Mouse (Mus musculus) c-Kit-positive CD71-positive TER-119-positive erythroid progenitor cells, embryonic 14.5 days (primary cell): ENCODE measurements around the gene Irx4.

Experiments used
- DNase-seq: peaks from one replicate; pipeline ENCODE4 v3.0.0-alpha.2; 2013; ENCODE audit warnings: low spot score

Gene Irx4

DNA sequence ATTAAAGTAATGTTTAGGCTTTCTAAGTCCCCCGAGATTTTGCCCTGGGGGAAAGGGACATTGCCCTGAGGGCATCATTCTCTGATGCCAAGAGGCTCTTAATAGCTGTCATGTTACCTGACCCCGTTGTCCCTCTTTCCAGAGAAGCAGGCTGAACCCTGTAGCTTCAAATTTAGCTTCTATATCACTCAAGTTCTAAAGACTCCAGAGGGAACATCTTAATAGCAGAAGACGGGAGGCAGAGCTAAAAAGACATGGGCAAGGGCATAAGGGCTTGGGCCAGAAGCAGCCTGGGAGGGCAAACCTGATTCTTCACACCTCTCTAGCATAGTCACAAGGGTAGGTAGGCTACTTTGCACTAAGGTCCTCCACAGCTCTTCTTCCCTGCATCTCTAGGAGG lies 9.6 kb downstream of the Irx4 start:
- DNase-seq, result no peak

DNA sequence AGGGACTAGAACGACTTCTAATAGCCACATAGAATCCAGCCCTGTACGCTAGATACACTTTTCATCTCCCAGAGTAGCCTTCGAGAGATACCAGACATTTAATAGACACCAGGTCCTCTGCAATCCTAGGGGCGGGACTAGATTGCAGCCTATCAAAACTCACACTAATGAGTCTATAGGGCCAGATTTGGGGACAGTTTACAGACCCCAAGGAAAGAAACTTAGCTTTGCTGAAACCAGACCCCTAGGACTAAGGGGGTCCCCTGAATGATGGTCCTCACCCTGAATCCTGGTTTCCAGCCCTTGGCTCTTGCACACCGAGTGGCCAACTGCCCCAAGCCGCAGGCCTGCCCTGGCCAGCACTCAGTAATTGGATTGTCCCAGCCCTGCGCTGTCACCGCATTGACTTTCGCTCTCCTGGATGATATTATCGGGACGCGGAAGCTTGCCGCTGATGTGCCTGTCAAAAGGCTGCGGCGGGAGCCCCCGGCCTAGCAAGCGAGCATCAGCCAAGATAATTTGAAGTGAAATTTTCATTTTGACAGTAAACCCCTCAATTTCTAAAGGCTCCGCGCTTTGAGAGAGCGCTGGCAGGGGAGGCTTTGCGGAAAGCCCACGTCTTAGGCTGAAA lies 10.3 kb downstream of the Irx4 start:
- DNase-seq, result no peak

DNA sequence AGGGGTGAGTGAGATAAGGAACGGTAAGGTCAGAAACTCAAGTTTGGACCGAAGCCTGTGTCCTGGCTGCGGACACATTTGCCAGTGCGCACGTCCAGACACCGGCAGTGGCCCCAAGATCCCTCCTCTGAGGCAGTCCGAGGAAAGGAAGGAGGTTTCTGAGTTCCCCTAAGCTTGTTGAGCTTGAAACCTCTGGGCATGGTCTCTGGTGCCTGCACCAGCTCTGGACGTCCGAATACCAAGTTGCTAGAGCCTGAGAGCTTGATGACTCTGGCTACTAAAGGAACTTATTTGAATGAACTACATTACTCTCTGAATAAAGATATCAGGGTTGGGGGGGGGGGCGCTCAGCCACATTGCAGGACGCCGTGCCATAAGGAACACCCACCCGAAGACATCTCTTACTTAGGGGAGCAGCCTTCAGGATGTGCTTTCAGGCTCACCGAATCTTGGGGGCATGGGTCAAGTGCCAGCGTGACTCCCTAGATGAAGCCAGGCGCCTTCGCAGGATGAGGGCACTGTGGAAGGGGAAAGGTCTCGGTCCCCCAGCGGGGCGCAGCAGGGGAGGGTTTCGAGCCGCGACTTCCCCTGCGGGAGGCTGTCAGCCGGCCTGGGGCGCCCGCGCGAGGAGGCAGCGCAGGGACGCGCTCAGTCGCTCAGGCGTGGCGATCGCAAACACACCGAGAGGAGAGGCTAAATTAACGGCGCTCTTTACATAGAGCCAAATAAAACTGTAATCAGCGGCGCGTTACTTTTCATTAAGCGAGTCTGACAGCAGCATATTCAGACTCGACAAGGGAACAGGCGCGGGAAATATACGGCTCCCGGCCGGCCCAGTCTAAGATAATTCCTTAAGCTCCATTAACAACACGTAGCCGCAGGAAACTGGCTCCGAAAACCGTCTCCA lies 11.3 kb downstream of the Irx4 start:
- no peak for DNase-seq

- DNase-seq, result no peak
Measured at GRCm38 (mm10) chr13:73272794-73273282, 12.6 kb downstream of the Irx4 start.

DNA sequence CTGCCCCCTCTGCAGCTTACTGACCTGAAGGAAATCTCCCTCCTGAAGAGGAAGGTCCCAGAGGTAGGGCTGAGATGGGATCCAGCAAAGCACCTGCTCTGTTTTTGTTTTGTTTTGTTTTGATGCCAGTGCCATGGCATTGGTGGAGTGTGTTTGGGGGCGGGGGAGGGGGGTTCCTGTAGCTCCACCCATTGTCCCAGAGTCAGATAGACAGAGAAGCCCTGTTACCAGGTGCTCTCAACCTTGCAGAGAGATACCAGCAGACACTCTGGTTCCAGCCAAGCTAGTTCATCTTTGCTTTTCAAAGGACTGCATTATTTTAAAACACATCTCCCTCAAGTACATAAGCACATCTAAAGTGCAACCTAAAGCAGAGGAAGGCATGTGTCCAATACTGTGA lies 13.3 kb downstream of the Irx4 start:
- no peak for DNase-seq

GRCm38 (mm10) chr13:73277361-73277760 lies 17.1 kb downstream of the Irx4 start:
- DNase-seq, result no peak

DNA sequence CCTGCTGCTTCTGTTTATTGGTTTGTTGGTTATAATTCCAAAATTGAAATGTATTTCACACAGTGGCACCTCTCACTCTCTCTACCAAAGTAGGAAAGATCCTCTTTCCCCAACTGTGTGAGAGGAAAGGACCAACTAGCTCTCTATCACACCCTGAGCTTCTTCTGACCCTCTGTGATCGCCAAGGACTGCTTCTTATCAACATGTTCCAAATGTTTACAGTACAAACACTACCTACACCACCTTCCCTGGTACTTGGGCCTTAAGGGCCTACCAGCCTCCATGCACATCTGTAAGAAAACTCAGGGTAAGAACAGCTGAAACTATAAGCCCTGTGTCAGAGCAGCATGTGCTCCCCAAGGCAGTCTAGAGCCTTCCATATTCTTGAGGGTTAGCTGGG lies 17.5 kb downstream of the Irx4 start:
- DNase-seq, result no peak

GRCm38 (mm10) chr13:73279196-73279595 lies 18.9 kb downstream of the Irx4 start:
- DNase-seq, result no peak

DNA sequence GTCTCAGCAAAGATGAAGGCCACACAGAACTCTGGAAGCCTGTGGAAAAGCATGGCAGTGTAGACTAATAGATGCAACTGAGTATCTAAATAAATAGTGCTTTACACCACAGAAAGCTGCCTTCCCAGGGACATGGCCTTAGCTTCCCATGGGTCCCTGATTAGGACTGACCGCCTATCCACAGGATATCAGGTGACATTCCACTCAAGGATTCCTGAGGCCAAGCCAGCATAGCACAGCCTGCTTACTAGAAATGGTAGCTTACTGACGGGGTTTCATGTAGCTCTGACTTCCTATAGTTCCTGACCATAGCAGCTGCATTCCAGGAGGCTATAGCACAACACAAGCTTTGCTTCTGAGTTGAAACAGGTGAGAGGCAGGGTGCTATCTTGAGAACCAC lies 22.1 kb downstream of the Irx4 start:
- DNase-seq, result no peak

DNA sequence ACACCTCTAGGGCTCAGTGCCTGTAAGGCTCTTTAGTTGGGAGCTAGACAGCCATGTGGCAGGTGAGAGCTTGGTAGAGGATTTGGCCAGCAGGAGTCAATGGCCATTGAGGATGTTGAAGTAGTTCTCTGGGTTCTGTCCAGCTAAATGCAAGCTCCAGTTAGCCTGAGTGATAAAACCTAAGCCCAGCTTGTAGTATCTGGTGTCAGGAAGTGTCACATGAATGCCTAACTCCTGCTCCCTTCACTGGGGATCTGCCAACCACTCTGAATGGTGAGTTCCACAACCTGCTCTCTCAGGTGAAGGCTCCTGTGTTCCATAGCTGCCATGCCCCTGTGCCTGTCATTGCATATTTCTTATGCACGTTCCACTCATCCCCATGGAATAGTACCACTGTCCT lies 23.3 kb downstream of the Irx4 start:
- DNase-seq, result no peak

GRCm38 (mm10) chr13:73290206-73290605 lies 29.9 kb downstream of the Irx4 start:
- DNase-seq, result no peak

- DNase-seq, result no peak
Measured at GRCm38 (mm10) chr13:73291102-73291501, 30.8 kb downstream of the Irx4 start.

DNA sequence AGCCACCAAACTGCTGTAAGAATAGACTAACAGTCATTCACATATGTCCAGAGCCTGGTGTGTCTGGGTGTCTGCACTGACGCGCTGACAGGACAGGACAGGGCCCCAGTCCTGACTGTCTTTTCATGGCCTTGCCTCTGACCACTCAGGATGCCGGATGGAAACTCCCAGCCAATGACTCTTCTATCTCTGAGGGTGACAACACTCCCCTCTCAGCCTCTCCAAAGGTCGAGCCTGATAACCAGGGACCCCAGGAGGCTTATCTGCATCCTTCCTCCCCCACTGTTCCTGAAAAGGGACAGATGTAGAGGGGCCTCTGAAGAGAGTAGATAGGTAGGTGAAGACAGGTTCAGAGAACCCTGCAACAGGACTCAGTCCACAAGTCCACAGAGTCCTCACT lies 38.4 kb downstream of the Irx4 start:
- DNase-seq, result no peak

GRCm38 (mm10) chr13:73299322-73299721 lies 39.0 kb downstream of the Irx4 start:
- DNase-seq, result no peak

DNA sequence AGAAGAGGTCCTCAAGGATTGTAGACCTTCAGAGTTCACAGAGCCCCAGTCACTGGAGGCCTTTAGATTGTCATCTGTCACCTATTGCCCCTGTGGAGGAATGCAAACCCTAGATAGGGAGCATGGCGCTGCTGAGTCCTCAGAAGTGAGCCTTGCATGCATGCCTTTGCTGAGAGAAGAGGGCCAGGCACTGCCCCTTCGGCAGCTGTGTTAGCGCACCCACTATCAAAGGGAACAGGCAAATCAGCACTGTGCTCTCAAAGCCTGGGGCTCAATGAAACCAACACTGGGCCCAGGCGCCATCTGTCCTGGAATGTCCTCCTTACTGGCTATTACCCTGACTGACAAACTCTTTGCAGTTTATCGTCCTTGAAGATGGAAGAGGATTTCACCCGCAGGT lies 44.5 kb downstream of the Irx4 start:
- no peak for DNase-seq

DNA sequence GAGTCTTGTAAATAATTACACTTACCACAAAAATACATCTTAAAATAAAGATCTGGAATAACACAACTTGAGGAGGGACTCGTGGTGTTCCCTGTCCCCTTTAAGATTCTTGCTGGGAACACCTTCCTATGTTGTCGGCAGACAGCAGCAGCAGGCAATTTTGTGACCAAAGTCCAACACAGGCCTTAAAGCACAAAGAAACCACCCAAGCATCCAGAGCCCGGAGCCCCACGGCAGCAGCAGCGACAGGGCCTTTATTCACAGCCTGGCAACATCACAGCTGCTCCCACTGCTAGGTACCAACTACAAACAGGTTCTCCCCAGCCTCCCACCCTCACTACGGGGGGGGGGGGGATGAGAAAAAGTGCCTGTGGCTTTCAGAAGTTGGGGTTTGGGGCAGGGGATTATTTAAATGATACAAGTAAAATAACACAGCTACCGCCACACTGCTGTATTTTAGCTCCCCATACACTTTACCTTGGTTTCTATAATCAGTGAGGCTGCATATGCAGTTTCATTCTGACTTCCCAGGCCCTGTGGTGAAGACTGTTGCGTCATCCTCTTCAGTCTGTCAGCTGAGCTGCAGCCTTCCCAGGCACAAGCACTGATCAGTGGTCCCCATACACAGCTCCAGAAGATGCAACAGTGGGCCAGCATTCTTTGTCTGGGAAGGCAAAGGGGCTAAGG lies 45.3 kb downstream of the Irx4 start:
- DNase-seq, result no peak

DNA sequence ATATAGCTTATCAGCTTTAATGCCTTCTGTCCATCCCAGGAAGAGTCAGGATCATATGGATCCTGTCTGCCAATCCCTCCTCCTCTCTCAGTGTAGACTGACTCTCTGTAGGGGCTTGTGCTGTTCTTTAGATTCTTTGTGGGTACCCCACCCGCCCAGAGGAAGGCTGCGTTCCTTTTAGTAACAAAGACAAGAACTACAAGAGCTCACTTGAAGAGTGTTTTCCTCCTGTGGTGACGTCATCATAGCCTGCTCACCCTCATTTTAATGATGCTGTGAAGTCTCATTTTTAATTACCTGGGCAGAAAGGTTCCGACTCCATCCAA lies 45.8 kb downstream of the Irx4 start:
- DNase-seq, result no peak

GRCm38 (mm10) chr13:73306430-73306829 lies 46.2 kb downstream of the Irx4 start:
- DNase-seq, result no peak

GRCm38 (mm10) chr13:73310183-73310929 lies 50.1 kb downstream of the Irx4 start:
- peak; percentile 31 for DNase-seq
